Mouse (Mus musculus): Measurements from ENCODE around the gene Ypel1. TPM values are rescaled to one million over a fixed set of nuclear protein-coding genes. Genes with fewer than 3 reads are reported as not detected.

Gene Ypel1
- total and polyA plus RNA-seq, 2 experiments from 2014 or later: 41.9 to 66.8 TPM

DNA sequence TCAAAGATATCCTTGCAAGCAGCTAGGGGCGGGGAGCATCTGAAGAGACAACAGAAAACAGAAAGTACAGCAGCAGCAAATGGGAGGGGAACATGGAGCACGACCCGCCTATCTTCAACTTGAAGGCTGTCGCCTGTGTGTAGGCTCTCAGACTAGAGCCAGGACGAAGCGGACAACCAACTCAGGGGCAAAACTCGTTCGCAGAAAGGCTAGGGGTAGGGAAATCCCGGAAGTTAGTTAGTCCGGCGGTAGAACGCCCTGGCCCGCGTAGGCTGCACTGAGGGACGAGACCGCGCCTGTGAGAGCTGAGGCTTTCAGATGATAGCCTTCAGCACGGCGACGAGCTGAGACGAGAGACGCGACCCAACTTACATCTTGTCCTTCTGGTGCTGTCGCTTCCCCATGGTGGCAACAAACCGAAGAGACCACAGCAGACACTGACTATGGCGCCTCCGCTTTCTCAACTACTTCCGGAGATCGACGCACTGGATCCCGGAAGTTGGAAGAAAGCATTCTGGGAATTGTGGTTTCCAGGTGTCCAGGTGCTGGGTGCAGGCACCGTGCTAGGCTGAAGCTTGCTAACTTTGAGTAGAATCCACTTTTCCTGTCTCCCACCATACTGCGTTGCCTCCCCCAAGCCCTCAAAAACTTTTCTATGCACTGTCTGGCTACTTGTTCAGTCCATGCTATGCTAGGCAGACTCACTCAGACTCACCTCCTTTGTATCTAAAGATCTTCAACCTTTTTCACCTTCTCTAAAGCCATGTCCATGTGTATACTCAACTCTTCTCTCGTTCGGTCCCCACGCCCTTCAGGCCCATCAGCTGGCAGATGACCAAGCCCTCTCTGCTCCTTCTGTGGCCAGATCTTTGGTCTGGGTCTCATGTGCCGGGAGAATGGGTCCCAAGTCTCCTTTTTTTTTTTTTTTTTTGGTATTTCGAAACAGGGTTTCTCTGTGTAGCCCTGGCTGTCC, 41.6 kb downstream of the Ypel1 start, which contains the start of gene Ppil2:
Gene Ppil2, minus strand, starts transcription at position 487 of the 973 bp plus-strand sequence.
- H3K27me3 ChIP-seq (ENCODE audit: insufficient read depth, low read length): no peaks in the 10 kb centered on the region
- H3K27ac ChIP-seq: peak within 1 kb of the TSS; percentile 37; the same call in 1 of the 2 replicates
- 8% methylated on average over 37 of the region's 38 CpGs for WGBS
- DNase-seq (ENCODE audit: low spot score) (peak; percentile 90), ATAC-seq (peak; percentile 87)
- TF ChIP-seq CTCF (IDR thresholded peaks at IDR 0.05; ENCODE audit: low read depth): no peak
- no peaks in the 10 kb centered on the region for H3K9me3 ChIP-seq (ENCODE audit: low read length)
- peaks cover 5% of the 10 kb centered on the region for H3K4me1 ChIP-seq (ENCODE audit: insufficient read depth, low read length)
- H3K4me2 ChIP-seq (ENCODE audit: low read depth, low read length): peak within 1 kb of the TSS; percentile 79
- H3K9ac ChIP-seq (replicated peaks; ENCODE audit: low read length): peak within 1 kb of the TSS; percentile 74
- peak within 1 kb of the TSS; percentile 85 for H3K4me3 ChIP-seq (ENCODE audit: low read length)
- H3K36me3 ChIP-seq (ENCODE audit: insufficient read depth, low read length): peaks cover 13% of the 10 kb centered on the region

DNA sequence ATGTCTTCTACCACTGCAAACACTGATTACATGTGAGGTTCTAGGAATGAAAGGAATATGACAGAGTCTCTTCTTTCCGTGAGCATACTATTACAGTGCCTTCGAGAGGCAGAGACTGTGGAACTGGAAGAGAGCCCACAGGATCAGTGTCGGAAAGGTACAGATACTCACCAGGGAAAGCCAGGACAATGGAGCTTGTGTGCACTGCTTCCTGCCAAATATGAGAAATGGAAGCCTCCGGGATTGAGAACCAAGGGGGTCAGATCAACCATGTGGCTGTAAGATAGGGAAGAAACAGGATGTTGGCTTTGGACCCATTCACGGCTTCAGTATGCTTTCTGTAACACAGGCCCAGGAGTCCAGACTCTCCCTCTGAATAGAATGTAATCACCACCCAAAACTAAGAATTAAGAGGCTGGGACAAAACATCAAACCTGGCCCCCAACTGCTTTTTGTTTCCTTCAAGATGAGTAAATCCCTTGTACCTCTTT, 47.9 kb downstream of the Ypel1 start:
- ATAC-seq (no peak), DNase-seq (ENCODE audit: low spot score) (no peak)
- TF ChIP-seq CTCF (IDR thresholded peaks at IDR 0.05; ENCODE audit: low read depth): no peak
- Histone ChIP-seq H3K27me3 (ENCODE audit: insufficient read depth, low read length) (no peaks in the 10 kb centered on the region), H3K4me3 (ENCODE audit: low read length) (no peak overlapping the region), H3K36me3 (ENCODE audit: insufficient read depth, low read length) (no peaks in the 10 kb centered on the region), H3K9me3 (ENCODE audit: low read length) (no peaks in the 10 kb centered on the region), H3K27ac (no peak overlapping the region), H3K4me1 (ENCODE audit: insufficient read depth, low read length) (no peaks in the 10 kb centered on the region), H3K4me2 (ENCODE audit: low read depth, low read length) (no peak overlapping the region), H3K9ac (replicated peaks; ENCODE audit: low read length) (no peak overlapping the region)
- 82% methylated on average over 5 of the region's 5 CpGs for WGBS

DNA sequence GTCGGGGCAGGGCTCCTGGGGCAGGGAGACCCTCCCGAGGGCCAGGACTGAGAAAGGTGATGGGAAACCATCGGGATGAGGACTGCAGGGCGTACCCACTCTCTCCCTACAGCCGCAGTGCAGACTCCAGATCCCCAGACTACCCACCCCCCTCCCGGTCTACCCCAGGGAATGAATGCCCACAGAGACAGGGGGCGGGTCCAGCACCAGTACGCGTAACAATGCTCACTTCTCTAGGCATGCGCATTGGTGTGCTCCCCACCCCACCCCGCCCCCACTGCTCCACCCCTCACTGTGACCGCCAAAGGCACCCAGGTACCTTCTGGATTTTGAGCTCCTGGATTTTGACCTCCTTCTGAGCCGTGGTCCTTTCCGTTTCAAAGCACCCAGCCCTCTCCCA, 52.1 kb downstream of the Ypel1 start:
- no peaks in the 10 kb centered on the region for H3K36me3 ChIP-seq (ENCODE audit: insufficient read depth, low read length)
- peaks cover 10% of the 10 kb centered on the region for H3K4me1 ChIP-seq (ENCODE audit: insufficient read depth, low read length)
- H3K4me3 ChIP-seq (ENCODE audit: low read length): no peak overlapping the region
- 47% methylated on average over 14 of the region's 14 CpGs for WGBS
- ATAC-seq (no peak), DNase-seq (ENCODE audit: low spot score) (no peak)
- H3K4me2 ChIP-seq (ENCODE audit: low read depth, low read length): peak overlapping the region; percentile 4; the same call in 1 of the 2 replicates
- H3K27ac ChIP-seq: no peak overlapping the region
- TF ChIP-seq CTCF (IDR thresholded peaks at IDR 0.05; ENCODE audit: low read depth): no peak
- H3K9me3 ChIP-seq (ENCODE audit: low read length): no peaks in the 10 kb centered on the region
- H3K9ac ChIP-seq (replicated peaks; ENCODE audit: low read length): no peak overlapping the region
- H3K27me3 ChIP-seq (ENCODE audit: insufficient read depth, low read length): no peaks in the 10 kb centered on the region

DNA sequence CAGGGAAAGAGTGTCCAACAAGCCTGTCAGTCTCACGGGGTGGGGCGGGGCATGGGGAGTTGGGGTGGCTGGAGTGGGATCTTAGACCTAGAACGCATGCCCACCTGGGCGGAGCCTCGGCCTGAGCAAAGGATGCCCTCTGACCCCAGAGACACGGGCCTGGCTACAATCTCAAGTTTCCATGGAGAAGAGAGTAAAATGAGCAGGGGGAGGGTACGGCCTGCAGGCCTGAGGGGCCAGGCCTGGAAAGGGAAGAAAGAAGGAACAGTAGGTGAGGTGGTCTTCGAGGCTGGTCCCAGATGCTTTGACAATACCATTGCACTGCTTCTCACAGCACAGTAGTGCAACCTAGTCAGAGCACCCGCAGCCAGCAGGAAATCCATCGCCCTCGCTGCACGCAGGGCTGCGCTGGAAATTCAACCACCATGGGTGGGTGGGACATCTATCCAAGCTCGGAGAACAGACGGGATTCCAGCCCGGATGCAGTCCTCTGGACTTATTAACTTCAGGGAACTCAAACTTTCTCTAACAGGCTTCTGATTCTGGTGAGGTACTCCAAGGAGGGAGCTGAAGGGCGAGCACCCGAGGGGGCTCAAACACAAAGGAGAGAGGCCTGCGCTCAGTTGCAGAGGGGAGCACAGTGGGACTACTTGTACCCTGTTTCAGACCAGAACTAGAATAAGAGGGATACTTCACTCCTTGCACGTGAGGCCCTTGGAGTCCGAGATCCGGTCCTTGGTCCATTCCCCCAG, 54.8 kb downstream of the Ypel1 start:
- peak; percentile 30 for ATAC-seq
- WGBS: 3% methylated on average over 22 of the region's 22 CpGs
- no peak overlapping the region for H3K27ac ChIP-seq

GRCm38 (mm10) chr16:17124871-17125520, 55.5 kb downstream of the Ypel1 start, which contains the start of gene 2610318N02Rik:
Gene 2610318N02Rik (minus strand): TSS chr16:17125167.
- DNase-seq (ENCODE audit: low spot score): peak; percentile 91
- TF ChIP-seq CTCF (IDR thresholded peaks at IDR 0.05; ENCODE audit: low read depth): 0 out of 2 replicates have a peak, but pooled peaks have one; percentile 1
- Histone ChIP-seq H3K4me1 (ENCODE audit: insufficient read depth, low read length) (peaks cover 10% of the 10 kb centered on the region), H3K27ac (no peak within 1 kb of the TSS), H3K4me3 (ENCODE audit: low read length) (peak within 1 kb of the TSS; percentile 29), H3K9me3 (ENCODE audit: low read length) (no peaks in the 10 kb centered on the region), H3K9ac (replicated peaks; ENCODE audit: low read length) (peak within 1 kb of the TSS; percentile 22), H3K36me3 (ENCODE audit: insufficient read depth, low read length) (no peaks in the 10 kb centered on the region), H3K4me2 (ENCODE audit: low read depth, low read length) (peak within 1 kb of the TSS; percentile 63), H3K27me3 (ENCODE audit: insufficient read depth, low read length) (no peaks in the 10 kb centered on the region)
- peak; percentile 89 for ATAC-seq
- WGBS: 1% methylated on average over 25 of the region's 25 CpGs

More for the DNA sequence above, 54.8 kb downstream of the Ypel1 start:
- H3K4me2 ChIP-seq (ENCODE audit: low read depth, low read length): peak overlapping the region; percentile 63
- H3K27me3 ChIP-seq (ENCODE audit: insufficient read depth, low read length): no peaks in the 10 kb centered on the region
- H3K9me3 ChIP-seq (ENCODE audit: low read length): no peaks in the 10 kb centered on the region
- DNase-seq (ENCODE audit: low spot score): peak; percentile 14
- no peaks in the 10 kb centered on the region for H3K36me3 ChIP-seq (ENCODE audit: insufficient read depth, low read length)
- H3K4me1 ChIP-seq (ENCODE audit: insufficient read depth, low read length): peaks cover 10% of the 10 kb centered on the region
- TF ChIP-seq CTCF (IDR thresholded peaks at IDR 0.05; ENCODE audit: low read depth): no peak
- peak overlapping the region; percentile 29 for H3K4me3 ChIP-seq (ENCODE audit: low read length)
- H3K9ac ChIP-seq (replicated peaks; ENCODE audit: low read length): peak overlapping the region; percentile 22

- H3K27me3 ChIP-seq (ENCODE audit: insufficient read depth, low read length): no peaks in the 10 kb centered on the region
- no peak overlapping the region for H3K27ac ChIP-seq
- H3K4me3 ChIP-seq (ENCODE audit: low read length): no peak overlapping the region
- H3K36me3 ChIP-seq (ENCODE audit: insufficient read depth, low read length): no peaks in the 10 kb centered on the region
- no peaks in the 10 kb centered on the region for H3K9me3 ChIP-seq (ENCODE audit: low read length)
- peaks cover 15% of the 10 kb centered on the region for H3K4me1 ChIP-seq (ENCODE audit: insufficient read depth, low read length)
- peak; percentile 25 for DNase-seq (ENCODE audit: low spot score)
- 95% methylated on average over 1 of the region's 1 CpGs for WGBS
- no peak for ATAC-seq
- TF ChIP-seq CTCF (IDR thresholded peaks at IDR 0.05; ENCODE audit: low read depth): peak; percentile 62
- no peak overlapping the region for H3K9ac ChIP-seq (replicated peaks; ENCODE audit: low read length)
- no peak overlapping the region for H3K4me2 ChIP-seq (ENCODE audit: low read depth, low read length)
Observed at GRCm38 (mm10) chr16:17127292-17127691, 57.8 kb downstream of the Ypel1 start.

Data from hindbrain, postnatal 0 days (tissue).